Mouse (Mus musculus): ENCODE data around the gene 1700029J07Rik.

Gene 1700029J07Rik

DNA sequence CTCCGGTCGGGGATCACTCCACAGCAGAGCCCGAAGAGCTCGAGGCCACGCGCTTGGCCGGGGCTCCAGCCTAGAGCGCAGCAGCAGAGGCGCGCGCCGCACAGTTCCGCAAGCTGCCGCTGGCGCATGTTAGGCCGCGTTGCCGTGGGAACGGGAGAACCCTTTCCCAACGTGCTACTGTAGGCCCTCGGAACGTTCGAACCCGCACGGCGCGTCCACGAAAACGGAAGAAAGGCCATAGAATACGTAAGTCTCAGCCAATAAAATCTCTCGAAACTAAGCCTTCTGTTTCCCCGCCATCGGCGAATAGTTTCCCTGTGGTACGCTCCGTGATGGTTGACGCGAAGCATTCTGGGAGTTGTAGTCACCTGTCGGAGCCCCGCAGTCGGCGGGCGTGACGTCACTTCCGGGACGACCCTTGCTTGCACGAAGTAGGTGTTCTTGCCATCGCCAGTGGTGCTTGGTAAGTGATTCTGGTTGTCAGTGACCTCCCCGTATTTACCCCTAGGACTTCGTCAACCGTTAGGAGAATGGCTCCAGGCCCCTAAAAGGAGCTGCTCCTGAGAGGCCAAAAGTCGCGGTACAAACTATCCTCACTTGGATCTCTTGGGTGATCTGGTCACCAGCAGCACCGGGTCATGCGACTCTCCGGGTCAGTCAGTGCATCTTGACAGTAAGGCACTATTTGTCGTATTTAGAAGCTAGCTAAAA is at the start of gene 1700029J07Rik, which contains the start of gene Ufsp2:
TSS of gene 1700029J07Rik (minus strand) at position 127 of the 711 bp plus-strand sequence.
TSS of gene Ufsp2 (plus strand) at position 403 of the 711 bp plus-strand sequence.
- DNase-seq (ENCODE audit: low read depth in 2 of 2, low spot score in 2 of 2), result peak; percentile 94 to 97

GRCm38 (mm10) chr8:46024392-46024791 is 49.3 kb upstream of the 1700029J07Rik start:
- no peak for DNase-seq (ENCODE audit: low read depth in 2 of 2, low spot score in 2 of 2)

- DNase-seq (ENCODE audit: low read depth in 2 of 2, low spot score in 2 of 2), result no peak
Measured at GRCm38 (mm10) chr8:46022758-46023157, 47.7 kb upstream of the 1700029J07Rik start.

- DNase-seq (ENCODE audit: low read depth in 2 of 2, low spot score in 2 of 2), result no peak
Measured at GRCm38 (mm10) chr8:46022203-46022602, 47.2 kb upstream of the 1700029J07Rik start.

GRCm38 (mm10) chr8:46010746-46011680 is 36.0 kb upstream of the 1700029J07Rik start:
- no peak for DNase-seq (ENCODE audit: low read depth in 2 of 2, low spot score in 2 of 2)

GRCm38 (mm10) chr8:46010306-46010705 is 35.3 kb upstream of the 1700029J07Rik start:
- no peak for DNase-seq (ENCODE audit: low read depth in 2 of 2, low spot score in 2 of 2)

GRCm38 (mm10) chr8:46007050-46007672 is 32.1 kb upstream of the 1700029J07Rik start:
- DNase-seq (ENCODE audit: low read depth in 2 of 2, low spot score in 2 of 2), result no peak

- no peak for DNase-seq (ENCODE audit: low read depth in 2 of 2, low spot score in 2 of 2)
Measured at GRCm38 (mm10) chr8:46005596-46005995, 30.5 kb upstream of the 1700029J07Rik start, which contains the start of gene Ankrd37. Gene Ankrd37, minus strand, starts transcription at chr8:46005707.

DNA sequence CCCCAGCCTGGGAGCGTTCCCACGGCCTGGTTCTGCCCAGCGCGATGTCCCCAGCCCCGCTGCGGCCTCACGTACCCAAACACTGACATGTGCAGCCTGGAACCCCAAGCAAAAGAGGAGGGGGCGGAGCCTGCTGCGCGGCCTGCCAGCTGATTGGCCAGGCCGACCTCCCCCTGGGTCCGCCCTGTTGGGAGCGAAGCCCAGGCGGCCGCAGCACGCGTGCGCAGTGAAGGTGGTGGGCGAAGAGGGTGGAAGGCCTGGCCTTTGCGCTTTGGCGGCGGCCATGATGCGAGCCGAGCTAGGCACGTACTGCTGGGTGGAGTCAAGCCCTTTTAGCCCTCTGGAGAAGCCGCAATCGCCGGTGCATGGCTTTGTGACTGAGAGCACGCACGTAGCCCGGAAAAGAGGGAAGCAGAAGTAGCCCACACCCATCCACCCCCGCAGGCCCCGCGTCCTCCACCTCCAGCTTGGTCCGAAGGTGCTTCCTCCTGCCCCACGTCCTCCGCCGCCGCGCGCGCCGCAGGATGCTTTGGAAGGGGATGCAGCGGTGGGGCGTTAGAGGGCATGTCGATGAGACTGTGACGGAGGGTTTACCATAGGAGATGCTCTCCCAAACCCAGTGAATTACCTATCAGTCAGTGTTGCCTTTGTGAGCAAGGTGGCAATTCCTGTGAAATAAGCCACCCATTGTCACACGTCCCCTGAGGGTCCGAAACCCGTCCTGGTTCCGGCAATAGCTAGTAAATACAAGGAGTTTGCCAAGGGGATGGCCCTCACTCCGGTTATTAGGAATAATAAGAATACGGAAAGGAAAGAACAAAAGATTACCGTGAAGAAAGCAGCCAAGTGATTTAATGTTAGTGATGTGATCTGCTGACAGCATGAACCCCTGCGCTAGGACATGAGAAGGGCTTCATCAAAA is 25.0 kb upstream of the 1700029J07Rik start:
- peak; percentile 93 to 95 for DNase-seq (ENCODE audit: low read depth in 2 of 2, low spot score in 2 of 2)

DNA sequence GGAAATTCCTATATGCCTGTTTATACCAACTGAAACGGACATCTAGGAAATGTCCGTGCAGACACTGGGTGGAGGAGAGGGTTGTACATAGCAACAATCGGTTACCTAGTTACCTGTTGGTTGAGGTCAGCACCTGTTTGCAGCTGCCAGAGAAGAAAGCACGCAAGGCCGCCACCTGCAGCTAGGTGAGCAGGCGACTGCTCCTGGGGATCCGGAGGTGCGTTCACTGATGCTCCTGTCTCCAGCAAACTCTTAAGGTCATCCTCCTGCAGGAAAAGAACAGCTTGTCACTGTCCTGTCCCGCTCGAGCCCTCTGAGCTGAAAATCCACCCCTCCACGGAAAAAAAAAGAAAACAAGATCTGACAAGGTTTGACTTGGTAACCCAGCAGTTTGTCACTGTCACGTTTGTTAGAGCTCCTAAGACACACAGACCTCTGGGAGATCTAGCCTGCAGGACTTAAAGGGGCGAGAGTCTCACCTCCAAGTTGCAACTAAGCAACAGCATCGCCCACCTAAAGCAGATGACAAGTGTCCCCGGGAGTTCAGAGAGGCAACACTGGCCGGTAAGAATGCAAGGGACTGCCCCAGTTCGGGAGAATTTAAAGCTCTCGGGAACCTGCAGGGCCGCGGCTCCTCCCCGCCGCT is 24.2 kb upstream of the 1700029J07Rik start, which contains the start of gene Lrp2bp:
TSS of gene Lrp2bp (plus strand) at position 166 of the 646 bp plus-strand sequence.
- no peak for DNase-seq (ENCODE audit: low read depth in 2 of 2, low spot score in 2 of 2)

- no peak for DNase-seq (ENCODE audit: low read depth in 2 of 2, low spot score in 2 of 2)
Measured at GRCm38 (mm10) chr8:45998228-45998627, 23.2 kb upstream of the 1700029J07Rik start.

DNA sequence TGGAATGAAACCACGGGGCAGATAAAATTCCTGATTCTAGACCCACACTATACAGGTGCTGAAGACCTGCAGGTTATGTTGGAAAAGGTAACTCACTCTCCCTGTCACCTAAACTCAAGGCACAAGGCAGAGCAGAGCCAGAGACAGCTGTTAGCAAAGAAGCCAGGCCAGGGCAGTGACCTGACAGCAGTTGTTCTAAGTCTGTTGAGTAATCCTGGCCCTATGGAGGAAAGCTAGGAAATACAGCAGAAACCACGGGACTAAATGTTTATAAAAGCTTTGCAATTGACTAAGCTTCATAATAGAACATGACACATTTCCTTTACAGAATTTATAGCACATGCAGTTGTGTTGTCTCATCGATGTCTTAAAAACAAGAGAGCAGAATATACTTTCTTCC is 20.5 kb upstream of the 1700029J07Rik start:
- DNase-seq (ENCODE audit: low read depth in 2 of 2, low spot score in 2 of 2), result no peak

- DNase-seq (ENCODE audit: low read depth in 2 of 2, low spot score in 2 of 2), result peak in 1 of 2 experiments; percentile 37
Measured at GRCm38 (mm10) chr8:45994111-45994510, 19.1 kb upstream of the 1700029J07Rik start.

DNA sequence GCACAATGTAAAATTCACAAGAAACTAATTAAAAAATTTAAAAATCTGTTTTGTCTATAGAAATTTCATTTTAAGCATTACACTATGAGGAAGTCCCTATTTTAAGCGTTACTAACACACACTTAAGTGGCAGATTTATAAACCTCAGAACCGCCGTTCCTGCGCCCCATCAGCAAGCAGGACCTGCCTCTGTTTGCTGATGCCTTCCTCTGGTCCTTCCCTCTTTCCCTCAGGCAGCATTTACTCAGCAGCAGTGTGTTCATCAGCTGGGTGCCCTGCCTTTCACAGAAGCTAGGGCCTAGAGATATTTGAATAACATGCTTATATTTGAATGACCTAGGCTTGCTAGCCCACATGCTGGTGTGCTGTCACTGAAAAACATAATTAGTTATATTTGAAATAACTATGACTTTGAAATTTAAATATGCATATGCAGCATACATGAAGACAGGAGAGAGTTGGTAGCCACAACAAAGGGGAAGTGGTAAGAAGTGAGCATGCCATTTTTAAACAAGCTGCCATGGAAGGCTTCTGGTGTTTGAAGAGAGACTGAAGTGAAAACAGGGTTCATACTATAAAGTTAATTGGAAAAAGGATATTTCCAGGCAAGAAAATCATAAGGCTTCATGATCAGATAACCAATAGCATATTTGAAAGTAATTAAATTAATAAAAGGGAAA is 15.7 kb upstream of the 1700029J07Rik start:
- no peak for DNase-seq (ENCODE audit: low read depth in 2 of 2, low spot score in 2 of 2)

DNA sequence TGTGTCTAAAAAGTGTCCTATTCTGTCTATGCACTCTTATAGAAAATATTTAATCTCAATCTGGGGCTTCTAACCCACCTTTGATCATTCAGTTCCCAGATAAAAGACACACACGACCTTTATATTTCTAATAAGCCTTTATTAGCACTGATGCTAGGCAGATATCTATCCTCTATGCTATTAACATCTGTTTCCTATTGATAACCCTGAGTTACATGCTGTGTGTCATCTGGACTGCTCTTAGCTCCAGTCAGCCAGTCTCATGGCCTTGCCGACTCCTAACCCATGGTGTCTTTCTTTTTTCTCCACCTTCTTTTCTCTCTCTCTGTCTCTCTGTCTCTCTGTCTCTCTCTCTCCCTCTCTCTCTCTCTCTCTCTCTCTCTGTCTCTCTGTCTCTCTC is 13.1 kb upstream of the 1700029J07Rik start:
- DNase-seq (ENCODE audit: low read depth in 2 of 2, low spot score in 2 of 2), result no peak

GRCm38 (mm10) chr8:45986665-45987064 is 11.6 kb upstream of the 1700029J07Rik start:
- no peak for DNase-seq (ENCODE audit: low read depth in 2 of 2, low spot score in 2 of 2)

- DNase-seq (ENCODE audit: low read depth in 2 of 2, low spot score in 2 of 2), result no peak
Measured at GRCm38 (mm10) chr8:45975837-45976468, 901 bp upstream of the 1700029J07Rik start.

GRCm38 (mm10) chr8:45973988-45974505 is 1.0 kb downstream of the 1700029J07Rik start:
- no peak for DNase-seq (ENCODE audit: low read depth in 2 of 2, low spot score in 2 of 2)
